Mouse (Mus musculus) thymus, adult 2 months (tissue): Measurements from ENCODE around the gene Slc26a8. TPM values are rescaled to one million over a fixed set of nuclear protein-coding genes. Genes with fewer than 3 reads are reported as not detected.
A peak's percentile ranks its signal among the peaks of the same experiment; 100 is the strongest.

Experiments
- DNase-seq: peaks from one replicate; pipeline ENCODE4 v3.0.0; 2021
- H3K27ac ChIP-seq: fragments of 200-500 bp; 2 replicates; pipeline ENCODE4 v1.5.1; 2012; ENCODE audit warnings: low read length, control low read depth; ENCODE audit not compliant: control insufficient read depth, insufficient read depth
- H3K27me3 ChIP-seq: fragments of 200-500 bp; 2 replicates; pipeline ENCODE4 v1.6.1; 2012; ENCODE audit warnings: mild to moderate bottlenecking, low read length, moderate library complexity, mixed read lengths; ENCODE audit not compliant: control insufficient read depth, insufficient read depth
- H3K36me3 ChIP-seq: fragments of 200-500 bp; 2 replicates; pipeline ENCODE4 v1.6.1; 2012; ENCODE audit warnings: mild to moderate bottlenecking, low read length, moderate library complexity; ENCODE audit not compliant: control insufficient read depth, insufficient read depth
- H3K4me1 ChIP-seq: fragments of 200-500 bp; replicated peaks from 2 replicates; pipeline ENCODE4 v1.6.1; 2012; ENCODE audit warnings: low read length; ENCODE audit not compliant: control insufficient read depth, insufficient read depth
- H3K4me3 ChIP-seq: fragments of 200-500 bp; 2 replicates; pipeline ENCODE4 v1.5.1; 2012; ENCODE audit warnings: mild to moderate bottlenecking, low read length, control low read depth, moderate library complexity; ENCODE audit not compliant: control insufficient read depth, insufficient read depth
- CTCF ChIP-seq: fragments of 200-500 bp; IDR thresholded peaks from 2 replicates; pipeline ENCODE4 v1.5.1; 2012; ENCODE audit warnings: mild to moderate bottlenecking, control low read depth, low read length, moderate library complexity, borderline replicate concordance; ENCODE audit not compliant: control insufficient read depth, poor library complexity, insufficient read depth; ENCODE audit errors: extremely low read depth
- POLR2A ChIP-seq: fragments of 200-500 bp; IDR thresholded peaks from 2 replicates; pipeline ENCODE4 v1.6.1; 2012; ENCODE audit warnings: mild to moderate bottlenecking, low read length, control low read depth, moderate library complexity; ENCODE audit not compliant: control insufficient read depth, poor library complexity, insufficient read depth; ENCODE audit errors: extremely low read depth
- WGBS: fragments of 180-500 bp; shearing (Covaris S2); methylation state at CpG from one replicate; pipeline ENCODE4 v1.1.7; 2018; 5-methylcytosine and 5-hydroxymethylcytosine counted together
- polyA plus RNA-seq: library from polyadenylated mRNA; depleted of rRNA; stranded (reverse); fragments of >200 nt; gene quantifications from 2 replicates; pipeline ENCODE4 v1.2.3, GENCODE M21; 2012

Gene Slc26a8
- polyA plus RNA-seq, 1 experiment: 0.75 TPM

GRCm38 (mm10) chr17:28693086-28693485 is 3.1 kb upstream of the Slc26a8 start:
- Histone ChIP-seq H3K36me3 (no peaks in the 10 kb centered on the region), H3K27me3 (no peaks in the 10 kb centered on the region), H3K4me3 (no peak overlapping the region), H3K4me1 (peaks cover 27% of the 10 kb centered on the region), H3K27ac (no peak overlapping the region)
- DNase-seq: no peak
- WGBS: 6% methylated on average over 3 of the region's 3 CpGs
- TF ChIP-seq POLR2A: no peak
- TF ChIP-seq CTCF: no peak

DNA sequence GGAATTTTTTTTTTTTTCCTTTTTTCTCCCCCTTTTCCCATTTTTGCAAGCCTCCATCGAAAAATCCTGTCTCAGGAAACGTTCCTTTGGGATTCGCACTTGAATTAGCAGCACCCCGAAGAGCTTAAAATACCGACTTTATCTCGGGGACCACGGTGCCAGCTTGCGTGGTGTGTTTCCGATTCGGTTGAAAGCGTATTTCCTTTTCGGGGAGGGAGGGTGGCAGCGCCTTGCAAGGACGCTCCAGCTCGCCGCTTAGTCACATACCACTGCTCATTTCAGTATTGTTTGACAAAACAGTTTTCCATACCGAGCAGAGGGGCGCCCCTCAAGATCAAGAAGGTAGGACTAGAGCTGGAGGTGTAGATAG is 2.3 kb upstream of the Slc26a8 start:
- under 1% methylated on average over 18 of the region's 18 CpGs for WGBS
- peaks cover 21% of the 10 kb centered on the region for H3K4me1 ChIP-seq
- H3K36me3 ChIP-seq: no peaks in the 10 kb centered on the region
- no peaks in the 10 kb centered on the region for H3K27me3 ChIP-seq
- peak overlapping the region; percentile 65 for H3K27ac ChIP-seq
- no peak for TF ChIP-seq CTCF
- 0 out of 2 replicates have a peak, but pooled peaks have one; percentile 35 for TF ChIP-seq POLR2A
- H3K4me3 ChIP-seq: peak overlapping the region; percentile 81
- peak; percentile 66 for DNase-seq

- Histone ChIP-seq H3K27ac (peak overlapping the region; percentile 65), H3K4me1 (peaks cover 19% of the 10 kb centered on the region), H3K27me3 (no peaks in the 10 kb centered on the region), H3K4me3 (peak overlapping the region; percentile 81), H3K36me3 (no peaks in the 10 kb centered on the region)
- TF ChIP-seq POLR2A (no peak), CTCF (no peak)
- under 1% methylated on average over 53 of the region's 53 CpGs for WGBS
- DNase-seq: peak; percentile 59
Observed at GRCm38 (mm10) chr17:28691687-28692340, 1.8 kb upstream of the Slc26a8 start.

DNA sequence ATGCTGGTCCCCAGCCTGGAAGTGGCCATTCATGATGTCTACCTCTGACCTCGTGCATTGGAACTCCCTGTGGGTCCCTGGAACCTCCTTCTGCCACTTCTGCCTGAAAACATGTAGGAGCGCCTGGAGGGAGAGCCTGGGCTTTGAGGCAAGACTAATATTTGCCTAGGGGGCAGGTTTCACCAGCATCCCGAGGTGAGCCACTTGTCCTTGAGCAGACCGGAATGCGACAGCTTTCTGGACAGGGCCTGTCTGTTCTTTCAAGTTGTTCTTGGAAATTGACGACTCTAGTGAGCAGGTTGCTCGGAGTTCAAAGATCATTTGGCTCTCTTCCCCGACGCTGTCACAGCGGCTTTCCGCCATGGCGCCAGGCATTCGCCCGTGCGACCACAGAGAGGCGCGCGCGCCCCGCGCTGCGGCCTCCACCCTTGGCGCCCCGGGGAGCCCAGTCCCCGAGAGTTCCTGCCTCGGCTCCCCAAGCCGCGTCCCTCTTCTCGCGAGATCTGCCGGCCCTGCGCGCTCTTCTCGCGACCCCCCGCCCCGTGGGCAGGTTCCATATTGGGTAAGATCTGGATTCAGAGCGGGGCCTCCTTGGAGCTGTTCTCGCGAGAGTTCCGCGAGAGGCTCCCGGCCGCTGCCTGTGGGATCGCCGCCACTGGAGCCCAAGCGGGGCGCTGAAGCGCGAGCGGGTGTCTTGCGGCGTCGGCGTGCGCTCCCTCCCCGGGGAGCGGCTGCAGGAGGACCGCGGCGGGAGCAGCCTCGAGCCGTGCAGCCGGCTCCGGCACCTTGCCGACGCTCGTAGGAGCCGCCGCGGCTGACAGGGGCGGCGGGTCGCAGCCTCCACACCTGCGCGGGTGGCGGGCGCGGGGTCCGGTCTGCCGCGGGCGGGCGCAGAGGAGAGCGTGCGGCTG is 998 bp upstream of the Slc26a8 start, which contains the start of gene Mapk14:
Gene Mapk14, plus strand, starts transcription at position 554 of the 911 bp plus-strand sequence.
- no peaks in the 10 kb centered on the region for H3K36me3 ChIP-seq
- under 1% methylated on average over 86 of the region's 86 CpGs for WGBS
- H3K27ac ChIP-seq: peak within 1 kb of the TSS; percentile 65
- DNase-seq: peak; percentile 100
- H3K4me3 ChIP-seq: peak within 1 kb of the TSS; percentile 81
- H3K27me3 ChIP-seq: no peaks in the 10 kb centered on the region
- peaks cover 15% of the 10 kb centered on the region for H3K4me1 ChIP-seq
- TF ChIP-seq POLR2A (peak; percentile 99), CTCF (peak; percentile 89)

- no peak overlapping the region for H3K27ac ChIP-seq
- no peaks in the 10 kb centered on the region for H3K36me3 ChIP-seq
- no peak for TF ChIP-seq CTCF
- TF ChIP-seq POLR2A: no peak
- no peak overlapping the region for H3K4me3 ChIP-seq
- no peaks in the 10 kb centered on the region for H3K27me3 ChIP-seq
- WGBS: 24% methylated on average over 4 of the region's 4 CpGs
- no peak for DNase-seq
- peaks cover 9% of the 10 kb centered on the region for H3K4me1 ChIP-seq
Observed at GRCm38 (mm10) chr17:28687354-28687753, 2.7 kb downstream of the Slc26a8 start.

GRCm38 (mm10) chr17:28684631-28685030 is 5.4 kb downstream of the Slc26a8 start:
- H3K27me3 ChIP-seq: no peaks in the 10 kb centered on the region
- no peak overlapping the region for H3K4me3 ChIP-seq
- no peak overlapping the region for H3K27ac ChIP-seq
- no peaks in the 10 kb centered on the region for H3K36me3 ChIP-seq
- WGBS: 97% methylated on average over 19 of the region's 19 CpGs
- DNase-seq: no peak
- TF ChIP-seq CTCF (no peak), POLR2A (no peak)
- H3K4me1 ChIP-seq: peaks cover 3% of the 10 kb centered on the region
